Mouse (Mus musculus) CH12.LX (cell line): ENCODE measurements around the gene Tle6. TPM values are rescaled to one million over a fixed set of nuclear protein-coding genes. Genes with fewer than 3 reads are reported as not detected.

Experiments used
- DNase-seq: peaks from one replicate; pipeline ENCODE4 v3.0.0-alpha.2; 2013; ENCODE audit errors: extremely low read depth
- H3K27ac ChIP-seq: 2 replicates; pipeline ENCODE4 v1.5.1; 2012; ENCODE audit warnings: low read depth, mild to moderate bottlenecking, control low read depth, moderate library complexity; ENCODE audit not compliant: insufficient read depth
- H3K27me3 ChIP-seq: replicated peaks from 2 replicates; pipeline ENCODE3; 2012; ENCODE audit warnings: inconsistent platforms
- H3K36me3 ChIP-seq, 2 experiments: replicated peaks in 1 of 2; 2 replicates each; pipeline versions ENCODE3 to v1.6.1; 2012; ENCODE audit warnings: inconsistent platforms in 1 of 2, low read length in 1 of 2, mild to moderate bottlenecking in 1 of 2, mixed read lengths in 1 of 2, moderate library complexity in 1 of 2; ENCODE audit not compliant: control insufficient read depth in 1 of 2, insufficient read depth in 1 of 2
- H3K4me1 ChIP-seq, 2 experiments: 2 replicates each; pipeline ENCODE4 v1.6.1; 2012; ENCODE audit warnings: inconsistent platforms in 1 of 2, moderate library complexity in 1 of 2; ENCODE audit not compliant: insufficient read depth in 2 of 2, control insufficient read depth in 1 of 2
- H3K4me2 ChIP-seq: 2 replicates; pipeline ENCODE4 v1.6.1; 2012; ENCODE audit warnings: low read depth, mild to moderate bottlenecking, control low read depth; ENCODE audit not compliant: poor library complexity, insufficient read depth, severe bottlenecking
- H3K4me3 ChIP-seq, 3 experiments: fragments of 150-350 bp in 1 of 3; sonication (generic) in 1 of 3; replicated peaks in 1 of 3; 2 replicates each; pipeline versions ENCODE3 to v1.5.1; 2011 to 2012; ENCODE audit warnings: low read depth in 2 of 3, low read length in 2 of 3, mild to moderate bottlenecking in 2 of 3, moderate library complexity in 2 of 3, control low read depth in 1 of 3, improper control_type of control experiment in 1 of 3, inconsistent platforms in 1 of 3, mixed read lengths in 1 of 3; ENCODE audit not compliant: poor library complexity in 1 of 3
- H3K79me2 ChIP-seq: replicated peaks from 2 replicates; pipeline ENCODE4 v1.6.1; 2012; ENCODE audit warnings: mild to moderate bottlenecking, moderate library complexity; ENCODE audit not compliant: control insufficient read depth, poor library complexity, insufficient read depth, severe bottlenecking; ENCODE audit errors: extremely low read depth
- H3K9ac ChIP-seq: 2 replicates; pipeline ENCODE4 v1.6.1; 2012; ENCODE audit warnings: low read depth, mild to moderate bottlenecking, control low read depth, moderate library complexity; ENCODE audit not compliant: insufficient read depth
- H3K9me3 ChIP-seq: replicated peaks from 2 replicates; pipeline ENCODE3; 2012; ENCODE audit warnings: low read length, inconsistent platforms, mixed read lengths
- BHLHE40 ChIP-seq: IDR thresholded peaks from 2 replicates; pipeline ENCODE4 v1.6.1; 2011; ENCODE audit warnings: mild to moderate bottlenecking, low read depth, low read length, improper control_type of control experiment
- CHD2 ChIP-seq: IDR thresholded peaks from 2 replicates; pipeline ENCODE4 v1.6.1; 2011; ENCODE audit warnings: low read length, improper control_type of control experiment
- CTCF ChIP-seq, 2 experiments: IDR thresholded peaks in 1 of 2; conservative IDR thresholded peaks in 1 of 2; 2 replicates each; pipeline ENCODE4 v1.5.1; 2011 to 2012; ENCODE audit warnings: low read depth in 2 of 2, low read length in 2 of 2, improper control_type of control experiment in 1 of 2, inconsistent platforms in 1 of 2, mild to moderate bottlenecking in 1 of 2, moderate library complexity in 1 of 2
- E2F4 ChIP-seq: IDR thresholded peaks from 2 replicates; pipeline ENCODE4 v1.6.1; 2011; ENCODE audit warnings: low read depth, low read length, improper control_type of control experiment; ENCODE audit not compliant: insufficient replicate concordance
- EP300 ChIP-seq: IDR thresholded peaks from 2 replicates; pipeline ENCODE4 v1.6.1; 2011; ENCODE audit warnings: low read length, improper control_type of control experiment
- ETS1 ChIP-seq: conservative IDR thresholded peaks from 2 replicates; pipeline ENCODE4 v1.6.1; 2012; ENCODE audit warnings: low read depth, mild to moderate bottlenecking, inconsistent platforms, low read length, improper control_type of control experiment, moderate library complexity
- GABPA ChIP-seq: IDR thresholded peaks from 2 replicates; pipeline ENCODE4 v1.6.1; 2012; ENCODE audit warnings: low read depth, low read length, improper control_type of control experiment, inconsistent platforms; ENCODE audit not compliant: insufficient replicate concordance
- JUN ChIP-seq: IDR thresholded peaks from 2 replicates; pipeline ENCODE4 v1.6.1; 2011; ENCODE audit warnings: low read depth, mild to moderate bottlenecking, low read length, improper control_type of control experiment, moderate library complexity; ENCODE audit not compliant: insufficient read depth
- JUND ChIP-seq: conservative IDR thresholded peaks from 2 replicates; pipeline ENCODE4 v1.6.1; 2011; ENCODE audit warnings: low read depth, low read length, improper control_type of control experiment
- KAT2A ChIP-seq: IDR thresholded peaks from 2 replicates; pipeline ENCODE4 v1.6.1; 2012; ENCODE audit warnings: low read length, improper control_type of control experiment, inconsistent platforms; ENCODE audit not compliant: insufficient replicate concordance
- MAFK ChIP-seq: IDR thresholded peaks from 2 replicates; pipeline ENCODE4 v1.6.1; 2011; ENCODE audit warnings: low read length, improper control_type of control experiment; ENCODE audit not compliant: insufficient replicate concordance
- MAX ChIP-seq: IDR thresholded peaks from 2 replicates; pipeline ENCODE4 v1.6.1; 2011; ENCODE audit warnings: low read length, improper control_type of control experiment
- MAZ ChIP-seq: IDR thresholded peaks from 2 replicates; pipeline ENCODE4 v1.6.1; 2012; ENCODE audit warnings: low read depth, mild to moderate bottlenecking, inconsistent platforms, low read length, improper control_type of control experiment, moderate library complexity
- MEF2A ChIP-seq: IDR thresholded peaks from 2 replicates; pipeline ENCODE4 v1.6.1; 2014; ENCODE audit warnings: low read depth, mild to moderate bottlenecking, inconsistent platforms, low read length, improper control_type of control experiment, borderline replicate concordance
- MXI1 ChIP-seq: IDR thresholded peaks from 2 replicates; pipeline ENCODE4 v1.6.1; 2011; ENCODE audit warnings: mild to moderate bottlenecking, low read depth, low read length, improper control_type of control experiment
- MYC ChIP-seq: IDR thresholded peaks from 2 replicates; pipeline ENCODE4 v1.6.1; 2011; ENCODE audit warnings: low read depth, mild to moderate bottlenecking, improper control_type of control experiment, low read length
- NELFE ChIP-seq: IDR thresholded peaks from 2 replicates; pipeline ENCODE4 v1.6.1; 2011; ENCODE audit warnings: low read depth, low read length, improper control_type of control experiment
- NRF1 ChIP-seq: IDR thresholded peaks from 2 replicates; pipeline ENCODE4 v1.6.1; 2014; ENCODE audit warnings: low read depth, mild to moderate bottlenecking, inconsistent platforms, low read length, improper control_type of control experiment, moderate library complexity
- PAX5 ChIP-seq: IDR thresholded peaks from 2 replicates; pipeline ENCODE4 v1.6.1; 2012; ENCODE audit warnings: low read length, inconsistent platforms, mixed read lengths
- POLR2A ChIP-seq: IDR thresholded peaks from 2 replicates; pipeline ENCODE4 v1.6.1; 2011; ENCODE audit warnings: low read depth, mild to moderate bottlenecking, improper control_type of control experiment, low read length
- RAD21 ChIP-seq: IDR thresholded peaks from 2 replicates; pipeline ENCODE4 v1.6.1; 2011; ENCODE audit warnings: low read depth, mild to moderate bottlenecking, low read length, improper control_type of control experiment, moderate library complexity
- RCOR1 ChIP-seq: conservative IDR thresholded peaks from 2 replicates; pipeline ENCODE4 v1.6.1; 2012; ENCODE audit warnings: low read depth, mild to moderate bottlenecking, inconsistent platforms, low read length, improper control_type of control experiment
- SIN3A ChIP-seq: IDR thresholded peaks from 2 replicates; pipeline ENCODE4 v1.6.1; 2012; ENCODE audit warnings: low read length, improper control_type of control experiment, inconsistent platforms
- SMC3 ChIP-seq: IDR thresholded peaks from 2 replicates; pipeline ENCODE4 v1.6.1; 2011; ENCODE audit warnings: low read depth, low read length, improper control_type of control experiment
- TBP ChIP-seq: conservative IDR thresholded peaks from 2 replicates; pipeline ENCODE4 v1.6.1; 2011; ENCODE audit warnings: low read depth, low read length, improper control_type of control experiment
- TCF12 ChIP-seq: IDR thresholded peaks from 2 replicates; pipeline ENCODE4 v1.6.1; 2014; ENCODE audit warnings: low read depth, mild to moderate bottlenecking, inconsistent platforms, low read length, improper control_type of control experiment
- UBTF ChIP-seq: IDR thresholded peaks from 2 replicates; pipeline ENCODE4 v1.6.1; 2012; ENCODE audit warnings: low read depth, mild to moderate bottlenecking, inconsistent platforms, low read length, improper control_type of control experiment, moderate library complexity
- USF1 ChIP-seq: IDR thresholded peaks from 2 replicates; pipeline ENCODE4 v1.6.1; 2014; ENCODE audit warnings: low read depth, mild to moderate bottlenecking, inconsistent platforms, low read length, improper control_type of control experiment
- ZMIZ1 ChIP-seq: IDR thresholded peaks from 2 replicates; pipeline ENCODE4 v1.6.1; 2012; ENCODE audit warnings: low read depth, mild to moderate bottlenecking, inconsistent platforms, low read length, improper control_type of control experiment
- ZNF384 ChIP-seq: IDR thresholded peaks from 2 replicates; pipeline ENCODE4 v1.6.1; 2012; ENCODE audit warnings: low read depth, low read length, improper control_type of control experiment, inconsistent platforms
- dilution Hi-C: fragments of 300-500 bp; cut with MboI; formaldehyde crosslinking; loops from 2 replicates; pipeline ENCODE4 v1.14.3; 2020; ENCODE audit warnings: low sequenced_read_pairs; ENCODE audit not compliant: extremely low pct_unique_long_range_greater_than_20kb, extremely low pct_ligation_motif_present
- in situ Hi-C: fragments of 300-500 bp; cut with MboI; formaldehyde crosslinking; loops from 3 replicates; pipeline ENCODE4 v1.14.3; 2019; ENCODE audit warnings: low sequenced_read_pairs, low pct_ligation_motif_present, low pct_unique_long_range_greater_than_20kb, mixed read lengths
- polyA plus RNA-seq: library from polyadenylated mRNA; unstranded; fragments of >175 nt; gene quantifications from 2 replicates; pipeline ENCODE4 v1.2.1, GENCODE M21; 2012; ENCODE audit warnings: low read depth; ENCODE audit not compliant: insufficient read length
- total RNA-seq, 2 experiments: library from RNA; depleted of rRNA; stranded (reverse); fragments of 300-350 nt in 1 of 2; fragments of >200 nt in 1 of 2; gene quantifications; 2 replicates each; pipeline ENCODE4 v1.2.3; 2012 to 2014

Gene Tle6
- total and polyA plus RNA-seq, 3 experiments: 0.39 to 1.3 (median 1.2) TPM

GRCm38 (mm10) chr10:81626994-81627835 is 26.3 kb upstream of the Tle6 start, which contains the start of gene Sirt6 (continued):
- TF ChIP-seq CHD2: 0 out of 2 replicates have a peak, but pooled peaks have one; percentile 1
- no peak for TF ChIP-seq CTCF (conservative IDR thresholded peaks at IDR 0.05 in 1 of 2, IDR thresholded peaks at IDR 0.05 in 1 of 2; ENCODE audit: low read depth in 2 of 2, low read length in 2 of 2)
- peak; percentile 58; the same call in 1 of the 2 replicates for TF ChIP-seq NELFE
- TF ChIP-seq BHLHE40: peak; percentile 68
- TF ChIP-seq SIN3A: peak; percentile 58; the same call in 1 of the 2 replicates
- TF ChIP-seq TBP: 0 out of 2 replicates have a peak, but pooled peaks have one; percentile 73
- TF ChIP-seq MXI1: no peak; the same call in 1 of the 2 replicates
- TF ChIP-seq SMC3: 0 out of 2 replicates have a peak, but pooled peaks have one; percentile 4
- TF ChIP-seq POLR2A: peak; percentile 83
- no peak for TF ChIP-seq MAX
- TF ChIP-seq ZMIZ1: no peak; the same call in 1 of the 2 replicates
- TF ChIP-seq JUND: no peak
- TF ChIP-seq UBTF: no peak; the same call in 1 of the 2 replicates
- peak; percentile 59; the same call in 1 of the 2 replicates for TF ChIP-seq TCF12
- no peak; the same call in 1 of the 2 replicates for TF ChIP-seq GABPA
- TF ChIP-seq NRF1: peak; percentile 92

GRCm38 (mm10) chr10:81626101-81626993 is 25.5 kb upstream of the Tle6 start:
- peaks cover 19 to 42% of the 10 kb centered on the region in 2 experiments for H3K36me3 ChIP-seq
- peak overlapping the region; percentile 69 to 96 (median 78) for H3K4me3 ChIP-seq
- H3K27ac ChIP-seq: peak overlapping the region; percentile 85
- peaks cover 17 to 36% of the 10 kb centered on the region in 2 experiments for H3K4me1 ChIP-seq
- H3K79me2 ChIP-seq: no peaks in the 10 kb centered on the region
- no peaks in the 10 kb centered on the region for H3K9me3 ChIP-seq
- dilution Hi-C loops: no loop called here
- peaks cover 13% of the 10 kb centered on the region for H3K27me3 ChIP-seq
- peak; percentile 94 for DNase-seq
- in situ Hi-C loops: no loop called here
- peak overlapping the region; percentile 55 for H3K4me2 ChIP-seq
- H3K9ac ChIP-seq: peak overlapping the region; percentile 86
- TF ChIP-seq RCOR1 (no peak), CHD2 (no peak), PAX5 (no peak), USF1 (peak; percentile 91), JUND (peak; percentile 60), RAD21 (no peak; the same call in 1 of the 2 replicates), ZMIZ1 (no peak; the same call in none of the 2 replicates), MEF2A (no peak), SIN3A (no peak; the same call in 1 of the 2 replicates), ETS1 (peak; percentile 46), POLR2A (peak; percentile 53), TBP (peak; percentile 79), JUN (peak; percentile 66), UBTF (no peak), GABPA (no peak), EP300 (peak; percentile 10; the same call in 1 of the 2 replicates), E2F4 (no peak), MAFK (no peak), SMC3 (no peak), BHLHE40 (peak; percentile 73), MAX (peak; percentile 82), TCF12 (peak; percentile 28), KAT2A (no peak), ZNF384 (no peak), MYC (no peak; the same call in none of the 2 replicates), NRF1 (peak; percentile 62), MAZ (no peak)
